Mouse (Mus musculus) brain, adult 10 weeks (tissue): ENCODE measurements around the gene Vps4a. TPM values are rescaled to one million over a fixed set of nuclear protein-coding genes. Genes with fewer than 3 reads are reported as not detected.

Experiments used
- polyA plus RNA-seq: library from polyadenylated mRNA; stranded (reverse); fragments of 350-450 nt; fragmentation: Illumina TruSeq; extraction: RNeasy Lipid Tissue Mini Kit (QIAGEN cat#74804); gene quantifications from one replicate; pipeline ENCODE4 v1.2.3, GENCODE M21; 2015; ENCODE audit warnings: low read depth, low replicate concordance

Gene Vps4a
- polyA plus RNA-seq = 124 TPM

GRCm38 (mm10) chr8:107030650-107031576, at the start of gene Vps4a:
TSS of gene Vps4a (plus strand) at chr8:107031222.

GRCm38 (mm10) chr8:107048061-107048941, 17.3 kb downstream of the Vps4a start, which contains the start of gene Pdf:
TSS of gene Pdf (minus strand) at chr8:107048614.

GRCm38 (mm10) chr8:107056076-107056972, 25.3 kb downstream of the Vps4a start, which contains the start of the genes Cog8 and Nip7:
TSS of gene Cog8 (minus strand) at chr8:107056689.
TSS of gene Nip7 (plus strand) at chr8:107056877.

GRCm38 (mm10) chr8:107065511-107066496, 34.8 kb downstream of the Vps4a start, which contains the start of gene Tmed6:
TSS of gene Tmed6 (minus strand) at chr8:107065644.

Other genes starting within 250 kb of the Vps4a start
- 1.2 TPM for gene Has3, start 161.0 kb upstream of the Vps4a start, polyA plus RNA-seq
- 26.7 TPM for gene Utp4, start 137.6 kb upstream of the Vps4a start, polyA plus RNA-seq
- 7.2 TPM for gene Sntb2, start 95.5 kb upstream of the Vps4a start, polyA plus RNA-seq
- 34.1 TPM for gene Pdf, start 17.4 kb downstream of the Vps4a start, polyA plus RNA-seq
- 27.1 TPM for gene Cog8, start 25.5 kb downstream of the Vps4a start, polyA plus RNA-seq
- gene Nip7, start 25.7 kb downstream of the Vps4a start, polyA plus RNA-seq = 45.9 TPM
- not detected for gene Tmed6, start 34.4 kb downstream of the Vps4a start, polyA plus RNA-seq
- 34.8 TPM for gene Terf2, start 65.3 kb downstream of the Vps4a start, polyA plus RNA-seq
- 93.6 TPM for gene Cyb5b, start 119.4 kb downstream of the Vps4a start, polyA plus RNA-seq